Comparison of ENCODE assay signal across 8 mouse cellular contexts in the genomic region with DNA sequence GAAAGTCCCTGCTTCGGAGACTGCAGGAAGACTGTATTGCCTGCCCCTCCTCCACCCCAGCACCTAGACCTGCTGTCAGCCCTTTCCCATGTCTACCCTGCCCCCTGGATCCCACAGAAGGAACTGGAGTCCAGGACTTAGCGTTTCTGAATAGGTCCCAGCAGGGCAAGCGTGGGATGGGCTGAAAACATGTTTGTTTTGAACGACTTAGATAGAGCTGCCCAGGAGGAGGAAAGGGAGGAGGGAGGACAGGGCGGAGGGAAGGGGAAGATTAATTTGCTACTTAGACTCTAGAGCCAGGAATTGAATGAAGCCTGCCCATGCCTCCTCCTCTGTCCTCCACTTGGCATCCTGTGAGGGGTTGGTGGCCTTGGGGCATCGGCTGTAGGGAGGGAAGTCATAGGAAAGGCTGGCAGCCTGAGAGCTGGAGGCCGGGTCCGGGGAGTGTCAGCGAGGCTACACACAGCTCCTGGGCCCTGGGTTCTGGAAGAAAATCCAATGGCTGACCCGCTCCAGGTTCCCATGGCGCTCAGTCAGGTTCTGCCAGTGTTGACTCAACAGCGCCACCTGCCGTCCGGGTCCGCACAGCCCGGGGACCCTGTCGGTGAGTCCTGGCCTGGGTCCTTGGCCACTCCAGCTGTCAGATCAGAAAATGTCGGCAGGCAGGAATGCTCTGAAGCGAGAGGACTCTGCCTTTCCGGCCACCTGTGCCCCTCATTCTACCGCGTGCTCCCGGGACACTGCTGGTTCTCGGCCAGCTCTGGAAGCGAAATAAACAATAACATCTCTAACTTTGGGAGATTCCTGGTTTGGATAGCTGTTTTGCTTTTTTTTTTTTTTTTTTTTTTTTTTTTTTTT. TPM values are rescaled to one million over a fixed set of nuclear protein-coding genes. Genes with fewer than 3 reads are reported as not detected.
DNase-seq lines count a peak whose midpoint lies in the region; ATAC-seq and TF ChIP-seq lines count a peak whose summit lies in the region.

No protein-coding gene starts in this region.

- H3K4me3 ChIP-seq in hindbrain, embryonic 12.5 days: peak overlapping the region; percentile 14; the same call in 1 of the 2 replicates
- peak overlapping the region; percentile 24 for H3K4me3 ChIP-seq in lung, postnatal 0 days (ENCODE audit: low read depth, low read length)

- H3K9me3 ChIP-seq in hindbrain, embryonic 12.5 days (replicated peaks): no peaks in the 10 kb centered on the region
- no peaks in the 10 kb centered on the region for H3K9me3 ChIP-seq in lung, postnatal 0 days (ENCODE audit: low read length)

- DNase-seq in R1 (ENCODE audit: low read depth, low spot score): peak; percentile 96
- DNase-seq in cerebellum, postnatal 25 days: peak; percentile 99
- peak; percentile 79 to 91 for DNase-seq in frontal cortex, postnatal 14 days (ENCODE audit: low spot score in 2 of 2)
- peak; percentile 98 for DNase-seq in layer of hippocampus, postnatal 10 days (ENCODE audit: low spot score in 2 of 2)
- peak; percentile 96 for DNase-seq in lung, postnatal 0 days (ENCODE audit: low spot score)
- peak; percentile 99 for DNase-seq in ovary, postnatal 14 days (ENCODE audit: low spot score)
- peak; percentile 94 for DNase-seq in thymus, postnatal 14 days

- H3K36me3 ChIP-seq in hindbrain, embryonic 12.5 days: no peaks in the 10 kb centered on the region
- no peaks in the 10 kb centered on the region for H3K36me3 ChIP-seq in lung, postnatal 0 days (ENCODE audit: insufficient read depth, low read length)

- no peak overlapping the region for H3K9ac ChIP-seq in hindbrain, embryonic 12.5 days
- no peak overlapping the region; the same call in 1 of the 2 replicates for H3K9ac ChIP-seq in lung, postnatal 0 days (replicated peaks; ENCODE audit: low read depth)

- ATAC-seq in hindbrain, embryonic 12.5 days (ENCODE audit: low FRiP score): peak; percentile 89
- ATAC-seq in lung, postnatal 0 days: peak; percentile 97

- no peak for TF ChIP-seq EP300 in lung, postnatal 0 days (IDR thresholded peaks at IDR 0.05)

- peak overlapping the region; percentile 48 for H3K4me2 ChIP-seq in hindbrain, embryonic 12.5 days (replicated peaks)
- peak overlapping the region; percentile 51 for H3K4me2 ChIP-seq in lung, postnatal 0 days (replicated peaks; ENCODE audit: low read depth, low read length)

- H3K4me1 ChIP-seq in hindbrain, embryonic 12.5 days: peaks cover 7% of the 10 kb centered on the region
- 0 out of 2 replicates have a peak, but pooled peaks cover 4% of the 10 kb centered on the region for H3K4me1 ChIP-seq in lung, postnatal 0 days (ENCODE audit: insufficient read depth, low read depth, low read length)

- H3K27me3 ChIP-seq in hindbrain, embryonic 12.5 days: no peaks in the 10 kb centered on the region
- H3K27me3 ChIP-seq in lung, postnatal 0 days (replicated peaks; ENCODE audit: insufficient read depth, low read length): no peaks in the 10 kb centered on the region

- H3K27ac ChIP-seq in hindbrain, embryonic 12.5 days: no peak overlapping the region; the same call in 1 of the 2 replicates
- peak overlapping the region; percentile 34; the same call in 1 of the 2 replicates for H3K27ac ChIP-seq in lung, postnatal 0 days (ENCODE audit: low read length)

- peak; percentile 99 for TF ChIP-seq CTCF in lung, postnatal 0 days (IDR thresholded peaks at IDR 0.05)

- WGBS in hindbrain, embryonic 12.5 days: 1% methylated on average over 25 of the region's 25 CpGs
- 1% methylated on average over 25 of the region's 25 CpGs for WGBS in lung, postnatal 0 days

RNA-seq across cellular contexts. Expression of a gene that starts 12.1 kb away (rescaled TPM):
- polyA plus RNA-seq in hindbrain, embryonic 12.5 days (2016; fragmentation: Nextera tagmentation; extraction: Ambion mirVana): 1.4 and 1.6 TPM in 2 replicates
- 10 to 100 TPM; 83.4 to 87.0 TPM for total RNA-seq in layer of hippocampus, postnatal 10 days (2021)
- polyA plus RNA-seq in lung, postnatal 0 days (2015; fragmentation: Nextera tagmentation; extraction: Ambion mirVana): 4.1 and 4.9 TPM in 2 replicates

RNA-seq across cellular contexts. Expression of a gene that starts 26.6 kb away (rescaled TPM):
- polyA plus RNA-seq in hindbrain, embryonic 12.5 days (2016; fragmentation: Nextera tagmentation; extraction: Ambion mirVana): 12.0 and 12.9 TPM in 2 replicates
- 10 to 100 TPM; 14.4 to 16.9 TPM for total RNA-seq in layer of hippocampus, postnatal 10 days (2021)
- polyA plus RNA-seq in lung, postnatal 0 days (2015; fragmentation: Nextera tagmentation; extraction: Ambion mirVana): 6.2 and 7.1 TPM in 2 replicates

RNA-seq across cellular contexts. Expression of a gene that starts 42.8 kb away (rescaled TPM):
- 3.8 and 4.0 TPM in 2 replicates for polyA plus RNA-seq in hindbrain, embryonic 12.5 days (2016; fragmentation: Nextera tagmentation; extraction: Ambion mirVana)
- 10 to 100 TPM; 38.0 to 38.7 TPM for total RNA-seq in layer of hippocampus, postnatal 10 days (2021)
- 6.5 TPM in 2 replicates for polyA plus RNA-seq in lung, postnatal 0 days (2015; fragmentation: Nextera tagmentation; extraction: Ambion mirVana)

RNA-seq across cellular contexts. Expression of a gene that starts 49.5 kb away (rescaled TPM):
- 0.34 and 0.71 TPM in 2 replicates for polyA plus RNA-seq in hindbrain, embryonic 12.5 days (2016; fragmentation: Nextera tagmentation; extraction: Ambion mirVana)
- total RNA-seq in layer of hippocampus, postnatal 10 days (2021): 1 to 10 TPM; 1.8 TPM
- 0.38 and 0.44 TPM in 2 replicates for polyA plus RNA-seq in lung, postnatal 0 days (2015; fragmentation: Nextera tagmentation; extraction: Ambion mirVana)

RNA-seq across cellular contexts. Expression of a gene that starts 57.4 kb away (rescaled TPM):
- polyA plus RNA-seq in hindbrain, embryonic 12.5 days (2016; fragmentation: Nextera tagmentation; extraction: Ambion mirVana): 7.0 and 8.3 TPM in 2 replicates
- total RNA-seq in layer of hippocampus, postnatal 10 days (2021): 10 to 100 TPM; 63.1 to 66.1 TPM
- 28.8 and 34.5 TPM in 2 replicates for polyA plus RNA-seq in lung, postnatal 0 days (2015; fragmentation: Nextera tagmentation; extraction: Ambion mirVana)
